Mouse (Mus musculus) lung, postnatal 0 days (tissue): ENCODE results near the gene Hoxa1. TPM values are rescaled to one million over a fixed set of nuclear protein-coding genes. Genes with fewer than 3 reads are reported as not detected.
A peak's percentile ranks its signal among the peaks of the same experiment; 100 is the strongest.

Experiments
- ATAC-seq: fragments of 200-750 bp; cut with Nextera tagmentation; 2 replicates; pipeline ENCODE4 v1.8.0; 2017; ENCODE audit warnings: moderate library complexity
- DNase-seq: peaks from one replicate; pipeline ENCODE4 v3.0.0-alpha.2; 2016; ENCODE audit warnings: low spot score
- H3K27ac ChIP-seq: fragments of 300-500 bp; sonication (generic); 2 replicates; pipeline ENCODE4 v1.5.1; 2014; ENCODE audit warnings: antibody characterized with exemption, mild to moderate bottlenecking, low read length, mixed read lengths
- H3K27me3 ChIP-seq: fragments of 300-500 bp; sonication (generic); replicated peaks from 2 replicates; pipeline ENCODE4 v1.6.1; 2014; ENCODE audit warnings: low read length, mixed read lengths; ENCODE audit not compliant: insufficient read depth
- H3K36me3 ChIP-seq: fragments of 300-500 bp; sonication (generic); 2 replicates; pipeline ENCODE4 v1.6.1; 2014; ENCODE audit warnings: low read length, mixed read lengths; ENCODE audit not compliant: insufficient read depth
- H3K4me1 ChIP-seq: fragments of 300-500 bp; sonication (generic); 2 replicates; pipeline ENCODE4 v1.6.1; 2014; ENCODE audit warnings: antibody characterized with exemption, low read depth, low read length, mixed read lengths; ENCODE audit not compliant: insufficient read depth
- H3K4me2 ChIP-seq: fragments of 300-500 bp; sonication (generic); replicated peaks from 2 replicates; pipeline ENCODE4 v1.6.1; 2014; ENCODE audit warnings: low read depth, mild to moderate bottlenecking, low read length, moderate library complexity, mixed read lengths
- H3K4me3 ChIP-seq: fragments of 300-500 bp; sonication (generic); 2 replicates; pipeline ENCODE4 v1.5.1; 2014; ENCODE audit warnings: low read depth, low read length
- H3K9ac ChIP-seq: fragments of 300-500 bp; sonication (generic); replicated peaks from 2 replicates; pipeline ENCODE4 v1.6.1; 2014; ENCODE audit warnings: low read depth, mild to moderate bottlenecking
- H3K9me3 ChIP-seq: fragments of 300-500 bp; sonication (generic); 2 replicates; pipeline ENCODE4 v1.6.1; 2016; ENCODE audit warnings: low read length, mixed read lengths
- CTCF ChIP-seq: IDR thresholded peaks from 2 replicates; pipeline ENCODE4 v1.5.1; 2016; ENCODE audit warnings: antibody characterized with exemption, mild to moderate bottlenecking
- EP300 ChIP-seq: IDR thresholded peaks from 2 replicates; pipeline ENCODE4 v1.6.1; 2016; ENCODE audit warnings: antibody characterized with exemption, mild to moderate bottlenecking, control low read depth
- WGBS: fragments of 180-500 bp; shearing (Covaris S2); extraction: QIAGEN DNeasy Blood & Tissue Kit; methylation state at CpG from one replicate; pipeline ENCODE4 v1.1.7; 2014; 5-methylcytosine and 5-hydroxymethylcytosine counted together
- polyA plus RNA-seq: library from polyadenylated mRNA; unstranded; fragments of >200 nt; fragmentation: Nextera tagmentation; extraction: Ambion mirVana; gene quantifications from 2 replicates; pipeline ENCODE4 v1.2.1, GENCODE M21; 2015

Gene Hoxa1
- polyA plus RNA-seq, 1 experiment from 2014 or later = 1.0 TPM

- Histone ChIP-seq H3K4me1 (no peaks in the 10 kb centered on the region), H3K27me3 (peaks cover 3% of the 10 kb centered on the region; the same call in 1 of the 2 replicates), H3K36me3 (no peaks in the 10 kb centered on the region), H3K27ac (peak overlapping the region; percentile 89), H3K4me2 (peak overlapping the region; percentile 62), H3K9ac (peak overlapping the region; percentile 65), H3K9me3 (no peaks in the 10 kb centered on the region), H3K4me3 (peak overlapping the region; percentile 56)
- TF ChIP-seq CTCF (no peak), EP300 (no peak)
- ATAC-seq (peak; percentile 64), DNase-seq (peak; percentile 86)
- 2% methylated on average over 20 of the region's 35 CpGs for WGBS
Measured at GRCm38 (mm10) chr6:52175864-52176263, 17.7 kb upstream of the Hoxa1 start.

GRCm38 (mm10) chr6:52174968-52175751 lies 17.0 kb upstream of the Hoxa1 start:
- H3K9ac ChIP-seq = peak overlapping the region; percentile 65
- H3K27me3 ChIP-seq = peaks cover 4% of the 10 kb centered on the region; the same call in 1 of the 2 replicates
- DNase-seq (peak; percentile 82), ATAC-seq (peak; percentile 28)
- peak overlapping the region; percentile 62 for H3K4me2 ChIP-seq
- H3K9me3 ChIP-seq = no peaks in the 10 kb centered on the region
- peak overlapping the region; percentile 56 for H3K4me3 ChIP-seq
- H3K36me3 ChIP-seq = no peaks in the 10 kb centered on the region
- peak overlapping the region; percentile 89 for H3K27ac ChIP-seq
- peaks cover 1% of the 10 kb centered on the region; the same call in 1 of the 2 replicates for H3K4me1 ChIP-seq
- TF ChIP-seq EP300 (no peak), CTCF (no peak)
- 1% methylated on average over 35 of the region's 41 CpGs for WGBS

GRCm38 (mm10) chr6:52173648-52174047 lies 15.5 kb upstream of the Hoxa1 start:
- 5% methylated on average over 4 of the region's 4 CpGs for WGBS
- peak overlapping the region; percentile 57 for H3K4me2 ChIP-seq
- ATAC-seq = no peak
- peak overlapping the region; percentile 31; the same call in 1 of the 2 replicates for H3K4me3 ChIP-seq
- peaks cover 5% of the 10 kb centered on the region; the same call in 1 of the 2 replicates for H3K27me3 ChIP-seq
- H3K36me3 ChIP-seq = no peaks in the 10 kb centered on the region
- peak overlapping the region; percentile 80; the same call in 1 of the 2 replicates for H3K27ac ChIP-seq
- H3K4me1 ChIP-seq = peaks cover 7% of the 10 kb centered on the region; the same call in 1 of the 2 replicates
- DNase-seq = peak; percentile 19
- no peak overlapping the region for H3K9ac ChIP-seq
- TF ChIP-seq EP300 = no peak
- no peak for TF ChIP-seq CTCF
- no peaks in the 10 kb centered on the region for H3K9me3 ChIP-seq

GRCm38 (mm10) chr6:52172501-52172900 lies 14.4 kb upstream of the Hoxa1 start:
- Histone ChIP-seq H3K4me1 (peaks cover 10% of the 10 kb centered on the region; the same call in 1 of the 2 replicates), H3K36me3 (no peaks in the 10 kb centered on the region), H3K27me3 (peaks cover 5% of the 10 kb centered on the region; the same call in 1 of the 2 replicates), H3K9me3 (no peaks in the 10 kb centered on the region), H3K9ac (0 out of 2 replicates have a peak overlapping the region, but pooled peaks have one; percentile 6), H3K4me2 (peak overlapping the region; percentile 57), H3K27ac (peak overlapping the region; percentile 90), H3K4me3 (peak overlapping the region; percentile 31)
- no peak for TF ChIP-seq EP300
- no peak for TF ChIP-seq CTCF
- ATAC-seq (peak; percentile 74), DNase-seq (peak; percentile 94)
- whole genome bisulfite sequencing = 4% methylated on average over 34 of the region's 35 CpGs

GRCm38 (mm10) chr6:52171938-52172337 lies 13.8 kb upstream of the Hoxa1 start:
- DNase-seq = peak; percentile 18
- TF ChIP-seq EP300 (no peak), CTCF (no peak)
- peaks cover 5% of the 10 kb centered on the region; the same call in 1 of the 2 replicates for H3K27me3 ChIP-seq
- H3K9ac ChIP-seq = no peak overlapping the region
- H3K4me2 ChIP-seq = peak overlapping the region; percentile 57
- no peaks in the 10 kb centered on the region for H3K36me3 ChIP-seq
- H3K4me3 ChIP-seq = peak overlapping the region; percentile 31; the same call in 1 of the 2 replicates
- no peak for ATAC-seq
- no peaks in the 10 kb centered on the region for H3K9me3 ChIP-seq
- 23% methylated on average over 6 of the region's 7 CpGs for WGBS
- H3K27ac ChIP-seq = peak overlapping the region; percentile 90
- peaks cover 10% of the 10 kb centered on the region; the same call in 1 of the 2 replicates for H3K4me1 ChIP-seq

- peaks cover 10% of the 10 kb centered on the region; the same call in 1 of the 2 replicates for H3K4me1 ChIP-seq
- no peak for ATAC-seq
- H3K27ac ChIP-seq = peak overlapping the region; percentile 90
- peaks cover 5% of the 10 kb centered on the region; the same call in 1 of the 2 replicates for H3K27me3 ChIP-seq
- TF ChIP-seq CTCF (no peak), EP300 (no peak)
- H3K9ac ChIP-seq = no peak overlapping the region
- no peaks in the 10 kb centered on the region for H3K9me3 ChIP-seq
- no peak overlapping the region for H3K4me2 ChIP-seq
- 13% methylated on average over 4 of the region's 4 CpGs for WGBS
- H3K4me3 ChIP-seq = no peak overlapping the region
- no peak for DNase-seq
- H3K36me3 ChIP-seq = no peaks in the 10 kb centered on the region
Measured at GRCm38 (mm10) chr6:52171331-52171730, 13.2 kb upstream of the Hoxa1 start.
